Mouse (Mus musculus) liver (tissue): ENCODE data around the gene Vamp9.

Experiments used
- DNase-seq: peaks from one replicate; pipeline ENCODE4 v3.0.0-alpha.2; 2020; ENCODE audit warnings: mixed read lengths

Gene Vamp9

DNA sequence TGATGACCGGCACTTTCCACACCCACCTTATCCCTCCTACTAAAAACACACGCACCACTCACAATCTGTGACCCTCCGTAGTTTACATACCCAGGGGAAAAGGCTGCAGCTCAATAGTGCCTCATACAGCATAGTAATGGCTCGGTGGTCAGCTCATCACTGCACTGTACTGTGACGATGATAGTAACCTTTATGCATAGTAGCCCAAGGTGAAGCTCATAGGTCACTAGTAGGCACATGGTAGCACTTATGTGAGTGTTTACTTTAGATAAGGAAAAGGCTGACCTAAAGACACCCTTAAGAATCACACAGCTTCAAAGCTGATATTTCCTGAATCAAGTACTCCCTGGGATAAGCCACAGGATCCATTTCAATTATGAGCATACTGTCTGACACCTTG, 46.5 kb downstream of the Vamp9 start:
- no peak for DNase-seq

DNA sequence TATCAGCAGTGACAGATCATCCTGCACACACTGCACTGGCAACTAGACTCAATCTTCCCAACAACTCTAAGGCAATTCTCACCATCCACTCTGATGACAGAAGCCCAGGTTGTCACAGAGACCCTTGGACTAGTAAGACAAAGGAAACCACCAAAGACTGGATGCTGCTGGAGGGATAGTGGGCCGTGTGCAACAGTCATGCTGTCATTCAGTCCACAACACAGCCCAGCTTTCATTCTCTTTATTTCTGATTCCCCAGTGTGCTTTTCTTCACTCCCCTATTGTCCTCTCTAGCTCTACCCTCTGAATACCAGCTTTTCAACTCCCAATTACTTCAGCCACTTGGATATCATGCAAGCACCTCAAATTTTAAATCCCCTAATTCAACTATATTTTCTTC, 47.8 kb downstream of the Vamp9 start:
- DNase-seq = no peak

DNA sequence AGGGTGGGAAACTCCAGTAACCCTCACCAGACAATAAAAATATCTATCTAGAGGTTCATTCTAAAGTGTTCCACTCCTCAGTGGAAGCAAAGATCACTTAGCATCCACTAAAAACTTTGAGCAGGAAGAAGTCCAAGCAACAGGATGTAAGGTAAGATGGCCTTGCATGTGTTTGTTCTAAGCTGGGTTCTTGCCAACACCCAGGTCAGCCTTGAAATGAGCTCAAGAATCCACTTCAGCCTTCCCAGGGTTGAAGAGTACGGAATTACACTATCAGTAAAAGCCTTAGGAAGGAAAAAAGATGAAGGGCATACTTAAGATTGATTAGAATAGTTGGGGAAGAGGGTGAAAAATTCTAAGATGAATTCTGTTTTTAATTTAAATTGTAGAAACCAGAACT, 52.6 kb downstream of the Vamp9 start:
- no peak for DNase-seq

DNA sequence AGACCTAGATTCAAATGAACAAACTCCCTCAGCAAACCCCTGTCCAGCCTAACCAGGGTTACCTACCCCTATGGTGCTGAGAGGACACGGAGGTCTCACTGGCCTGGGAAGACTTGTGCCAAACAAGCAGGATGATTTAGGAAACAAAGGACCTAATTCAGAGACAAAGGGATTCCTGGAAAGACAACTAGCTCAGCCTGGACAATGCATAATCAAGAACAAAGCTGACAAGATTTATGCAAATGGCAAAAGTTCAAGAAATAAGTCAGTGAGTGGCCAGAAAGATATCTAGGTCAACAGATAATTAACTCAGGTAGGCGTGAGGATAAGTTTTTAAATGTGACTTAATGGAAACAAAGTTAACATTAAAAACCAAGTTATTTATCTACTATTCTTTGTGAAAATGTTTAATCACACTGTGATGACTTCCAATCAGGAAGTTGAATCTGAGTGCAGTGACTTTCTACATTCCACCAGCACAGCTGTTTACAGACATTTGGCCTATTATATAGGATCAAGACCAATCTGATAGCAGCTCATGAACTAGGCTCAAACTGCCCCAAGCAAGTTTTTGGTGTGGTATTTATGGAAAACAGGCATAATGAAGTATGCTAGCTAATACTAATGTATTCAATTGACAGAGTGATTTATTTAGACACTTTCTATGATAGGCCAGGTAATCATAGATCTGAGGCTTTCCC, 53.3 kb downstream of the Vamp9 start:
- no peak for DNase-seq

DNA sequence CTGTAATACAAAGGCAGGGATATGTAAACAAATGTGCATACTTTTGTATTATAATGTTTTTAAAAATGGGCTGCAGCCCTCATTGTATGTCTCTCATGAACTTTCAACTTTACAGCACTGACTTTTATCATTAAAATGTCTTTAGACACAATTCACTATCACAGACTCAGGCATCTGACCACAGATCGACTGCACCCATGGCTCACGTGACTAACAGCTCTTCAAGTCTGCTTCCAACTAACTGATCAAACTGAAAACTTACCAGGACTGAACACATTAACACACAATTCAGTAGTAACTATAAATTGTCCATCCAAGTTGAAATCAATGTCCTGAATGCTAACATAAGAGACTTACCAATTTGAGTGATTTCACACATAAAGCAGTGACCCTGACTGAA, 53.9 kb downstream of the Vamp9 start:
- no peak for DNase-seq

DNA sequence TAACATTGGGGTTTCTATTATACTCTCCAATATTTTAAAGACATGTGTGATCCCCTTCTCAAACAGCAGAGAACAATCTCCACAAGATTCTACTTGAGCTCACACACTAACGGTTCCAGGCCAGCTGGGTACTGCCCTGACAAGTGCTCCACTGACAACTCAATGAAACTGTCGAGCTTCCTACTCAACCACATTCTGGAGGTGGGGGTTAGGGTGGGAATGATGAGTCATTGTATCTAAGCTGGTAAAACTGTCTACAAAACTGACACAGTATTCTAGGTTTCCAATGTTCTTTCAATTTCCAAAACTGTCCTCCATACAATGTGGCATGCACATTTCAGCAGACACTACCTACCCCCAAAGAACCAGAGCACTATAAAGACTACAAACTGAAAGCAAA, 67.9 kb downstream of the Vamp9 start:
- no peak for DNase-seq

DNA sequence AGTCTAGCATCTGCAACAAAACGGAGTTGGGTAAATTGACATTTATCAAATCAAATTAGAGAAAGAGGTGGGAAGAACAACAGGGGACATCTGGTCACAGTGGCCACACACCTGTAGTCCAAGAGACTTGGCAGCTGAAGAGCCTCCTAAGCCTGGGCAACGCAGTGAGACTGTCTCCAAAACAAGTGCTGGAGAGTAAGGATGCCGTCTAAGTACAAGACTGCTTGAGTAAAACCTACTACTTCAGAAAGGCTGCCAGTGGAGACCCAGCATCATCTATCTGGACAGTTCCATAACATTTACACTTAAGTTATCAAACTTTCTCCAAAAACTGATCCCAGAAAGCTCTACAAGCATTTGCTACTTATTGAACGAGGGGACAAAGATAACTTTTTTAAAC, 69.0 kb downstream of the Vamp9 start:
- DNase-seq = no peak

DNA sequence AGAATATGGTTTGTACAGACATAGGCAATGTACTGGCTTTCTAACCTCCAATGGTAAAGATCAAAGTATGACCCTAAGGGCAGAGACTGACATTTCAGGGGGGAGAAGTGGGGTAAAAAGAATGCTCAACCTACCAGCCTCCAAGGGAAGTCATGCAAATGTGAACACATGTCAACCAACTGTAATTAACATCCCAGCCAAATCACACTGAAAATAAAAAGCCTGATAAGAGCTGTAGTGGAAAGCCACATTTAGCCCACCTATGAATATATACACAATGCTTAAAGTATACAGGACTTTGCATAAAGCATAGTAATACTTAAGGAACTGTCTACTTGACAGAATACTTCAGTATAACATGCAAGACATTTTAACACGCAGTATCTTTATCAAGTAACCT, 69.7 kb downstream of the Vamp9 start:
- DNase-seq = no peak

DNA sequence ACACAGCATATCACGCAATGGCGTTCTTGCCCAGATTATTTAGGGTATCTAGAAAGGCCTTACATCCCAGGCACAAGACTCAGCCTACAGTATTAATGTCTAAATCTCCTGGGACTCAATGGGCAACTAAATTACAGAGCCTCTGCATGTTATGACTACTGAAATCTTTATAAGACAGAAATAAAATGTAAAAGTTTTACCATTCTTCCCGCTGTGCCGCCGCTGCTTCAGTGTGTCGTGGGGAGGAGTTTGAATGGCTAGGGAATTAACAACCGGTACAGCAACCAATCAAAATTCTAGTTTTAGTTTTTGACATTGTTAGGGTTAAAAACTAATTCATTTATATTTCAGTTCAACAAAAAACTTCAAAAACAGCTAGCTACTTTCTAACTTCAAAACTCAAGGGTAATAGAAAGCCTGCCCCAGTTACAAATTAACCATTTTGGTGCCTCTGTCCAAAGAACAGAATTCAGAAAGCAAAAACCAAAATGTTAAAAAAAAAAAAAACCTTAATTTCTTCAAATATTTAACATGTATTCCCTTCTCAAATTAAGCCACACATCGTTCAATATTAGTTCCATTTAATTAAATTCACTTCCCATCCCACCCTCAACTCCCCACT, 70.4 kb downstream of the Vamp9 start:
- peak; percentile 20 for DNase-seq

DNA sequence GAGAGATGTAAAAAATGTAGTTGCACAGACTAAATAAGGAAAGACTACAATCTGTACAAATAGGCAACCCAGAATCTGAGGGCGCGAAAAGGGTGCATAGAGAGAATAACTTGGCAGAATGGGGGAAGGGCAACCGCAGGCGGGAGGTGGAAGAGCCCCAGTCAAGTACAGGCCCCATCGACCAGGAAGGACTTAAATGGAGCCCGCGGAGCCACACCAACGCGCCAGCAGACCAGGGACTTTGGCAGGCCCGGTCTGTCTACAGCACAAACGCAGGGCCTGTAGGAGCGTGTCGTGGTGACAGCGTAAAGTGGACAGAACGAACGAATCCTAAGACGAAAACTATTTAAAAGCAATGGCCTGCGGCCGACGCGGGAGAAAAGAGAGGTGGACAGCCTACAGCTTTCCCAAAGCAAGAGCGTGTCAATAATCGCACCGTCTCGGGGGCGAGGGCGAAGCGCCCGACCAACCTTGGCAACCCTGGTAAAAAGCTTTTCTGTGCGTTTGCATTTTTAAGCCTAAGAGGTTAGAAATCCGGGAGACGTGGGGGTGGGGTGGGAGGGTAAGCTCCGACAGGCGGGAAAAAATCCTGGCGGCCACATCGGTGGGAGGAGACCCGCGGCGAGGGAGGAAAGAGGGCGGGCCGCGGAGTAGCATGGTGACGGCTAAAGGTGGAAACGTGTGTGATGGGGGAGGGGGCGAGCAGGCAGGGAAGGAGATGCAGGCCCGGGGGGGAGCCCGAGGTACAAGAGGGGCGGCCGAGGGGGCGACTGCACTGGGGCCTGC, 71.7 kb downstream of the Vamp9 start:
- DNase-seq = peak; percentile 87

DNA sequence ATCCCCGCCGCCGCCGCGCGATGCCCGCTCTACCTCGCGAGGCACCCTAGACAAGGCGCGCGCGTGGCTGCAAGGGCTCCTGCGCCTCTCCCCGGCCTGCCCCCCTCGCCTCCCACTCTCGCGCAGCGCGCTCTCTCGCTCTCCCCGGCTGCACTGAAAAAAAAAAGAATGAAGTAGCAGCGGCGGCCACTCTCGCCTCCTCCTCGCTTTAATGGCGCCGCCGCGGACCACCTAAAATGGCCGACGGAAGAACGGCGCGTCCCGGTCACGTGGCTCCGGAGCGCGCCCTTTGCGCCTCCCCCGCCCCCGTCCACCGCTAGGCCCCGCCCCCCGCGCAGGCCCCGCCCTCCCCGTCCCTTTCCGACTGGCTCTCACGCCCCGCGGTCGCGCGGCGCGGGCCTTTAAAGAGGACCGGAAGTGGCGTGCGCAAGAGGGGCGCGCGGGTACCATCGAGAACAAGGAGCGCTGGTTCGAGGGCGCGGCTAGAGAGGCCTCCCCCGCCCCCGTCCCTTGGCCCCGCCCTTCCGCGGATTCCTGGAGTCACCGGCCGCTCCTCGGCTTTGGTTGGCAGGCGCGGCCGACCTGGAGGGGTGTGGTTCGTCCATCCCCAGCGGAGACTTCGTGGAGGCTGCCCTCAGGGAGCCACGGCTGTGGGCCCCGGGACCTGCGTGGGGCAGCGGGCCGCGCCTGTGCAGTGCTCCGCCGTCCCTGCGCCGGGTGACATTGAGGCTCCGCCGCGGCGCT, 72.8 kb downstream of the Vamp9 start, which contains the start of the genes Hnrnpd and 4930524J08Rik:
Gene Hnrnpd, minus strand, starts transcription at position 240 of the 744 bp plus-strand sequence.
Gene 4930524J08Rik, plus strand, starts transcription at position 363 of the 744 bp plus-strand sequence.
- DNase-seq = peak; percentile 98

DNA sequence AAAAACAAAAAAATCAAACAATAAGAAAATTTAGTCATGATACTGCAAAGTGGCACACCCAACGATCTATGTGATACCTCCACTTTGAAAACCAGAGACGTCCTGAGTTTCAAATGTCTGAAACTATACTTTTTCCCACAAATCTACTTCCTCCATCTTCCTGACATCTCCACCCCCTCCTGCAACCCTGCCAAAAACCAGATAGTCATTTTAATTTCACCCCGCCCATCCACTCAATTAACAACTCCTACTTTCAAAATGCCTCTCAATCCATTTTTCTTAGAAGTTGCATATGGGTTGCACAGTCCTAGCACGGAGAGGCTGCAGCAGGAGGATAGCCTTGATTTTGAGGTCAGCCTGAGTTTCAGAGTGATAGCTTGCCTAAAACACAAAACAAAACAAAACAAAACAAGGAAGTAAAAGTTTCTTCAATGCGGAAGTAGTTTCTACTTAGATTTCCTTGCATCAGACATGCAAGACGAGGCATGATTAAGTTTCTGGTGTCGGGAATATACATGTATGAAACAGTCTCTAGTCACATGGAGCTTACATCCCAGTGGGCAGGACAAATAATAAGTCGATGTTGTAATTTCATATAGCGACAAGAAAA, 77.5 kb downstream of the Vamp9 start:
- DNase-seq = no peak

DNA sequence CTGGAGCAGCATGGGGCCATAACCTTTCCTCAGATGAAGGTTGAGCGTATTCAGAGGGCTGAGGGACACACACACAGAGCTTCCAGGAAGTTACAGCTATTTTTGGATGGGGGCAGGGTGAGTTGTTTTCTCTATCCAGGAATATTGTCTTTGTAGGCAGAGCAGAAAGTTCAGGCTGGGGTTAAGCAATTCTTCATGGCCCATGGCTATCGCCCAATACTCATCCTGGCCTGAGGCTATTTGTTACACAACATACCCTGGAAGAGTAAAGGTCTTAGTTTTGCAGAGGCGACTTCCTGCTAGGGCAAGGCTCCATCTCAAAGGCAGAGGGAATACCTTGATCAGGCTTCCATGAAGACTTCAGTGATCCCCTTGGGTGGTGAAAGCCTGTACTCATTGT, 88.1 kb downstream of the Vamp9 start:
- no peak for DNase-seq

DNA sequence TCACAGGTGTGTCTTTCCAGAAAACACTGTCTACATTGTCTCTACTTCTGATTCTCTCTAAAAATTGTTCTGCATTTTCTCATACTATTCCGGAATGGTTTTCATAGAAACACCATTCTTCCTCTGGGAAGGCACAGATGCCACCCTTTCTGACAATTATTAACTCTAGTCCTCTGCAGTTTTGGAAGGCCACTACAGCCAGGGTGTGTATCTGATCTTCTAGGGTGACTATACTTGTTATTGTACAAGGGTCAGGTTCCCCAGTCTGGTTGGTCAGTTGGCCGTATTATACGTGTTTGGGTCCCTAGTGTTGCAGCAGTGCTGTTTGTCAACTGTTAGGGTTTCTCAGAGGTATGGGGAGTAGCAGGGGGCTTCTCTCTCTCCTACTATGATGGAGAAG, 88.6 kb downstream of the Vamp9 start:
- DNase-seq = no peak

DNA sequence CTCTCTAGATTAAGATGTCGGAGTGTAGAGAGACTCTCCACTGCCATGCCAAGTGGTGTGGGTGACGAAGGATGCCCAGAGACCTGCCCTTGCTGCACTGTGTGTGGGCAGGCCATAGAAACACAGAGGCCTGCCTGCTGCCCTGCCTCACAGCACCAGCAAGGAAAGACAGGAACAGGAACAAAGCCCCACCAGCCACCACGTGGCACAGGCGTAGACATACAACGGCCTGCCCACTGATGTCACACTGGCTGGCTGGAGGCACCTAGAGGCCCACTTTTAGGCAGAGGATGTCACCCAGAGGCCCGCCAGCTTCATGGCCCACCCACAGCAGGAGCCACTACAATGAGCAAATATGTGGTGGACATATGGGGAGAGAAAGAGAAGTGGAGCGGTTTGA, 94.0 kb downstream of the Vamp9 start:
- DNase-seq = no peak

DNA sequence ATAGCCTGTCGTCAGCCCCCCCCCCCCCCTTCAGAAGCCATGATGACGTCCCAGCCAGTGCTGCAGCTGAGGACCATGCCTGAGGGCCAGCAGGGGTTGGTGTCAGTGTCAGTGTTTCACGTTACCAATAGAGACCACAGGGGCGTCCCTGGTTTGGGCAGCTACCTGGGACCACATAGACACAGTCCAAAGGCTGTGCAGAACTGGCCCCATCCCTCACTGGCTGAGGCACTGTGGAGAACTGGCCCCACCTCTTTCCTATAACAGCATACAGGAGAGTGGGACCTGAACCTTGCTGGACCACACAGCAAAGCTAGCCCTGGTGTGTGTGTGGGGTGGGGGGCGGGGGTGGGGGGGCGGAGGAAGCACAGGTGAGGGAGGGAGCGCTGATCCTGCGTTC, 94.4 kb downstream of the Vamp9 start:
- DNase-seq = no peak
